Mouse (Mus musculus) lung, embryonic 14.5 days (tissue): Measurements from ENCODE around the gene Lrrc4b. TPM values are rescaled to one million over a fixed set of nuclear protein-coding genes. Genes with fewer than 3 reads are reported as not detected.

Experiments
- ATAC-seq: fragments of 200-750 bp; cut with Nextera tagmentation; 2 replicates; pipeline ENCODE4 v1.8.0; 2017; ENCODE audit warnings: mild to moderate bottlenecking, moderate TSS enrichment, moderate library complexity; ENCODE audit not compliant: insufficient read depth
- DNase-seq: peaks from one replicate; pipeline ENCODE4 v3.0.0-alpha.2; 2015
- H3K27ac ChIP-seq: fragments of 300-500 bp; sonication (generic); 2 replicates; pipeline ENCODE4 v1.5.1; 2014; ENCODE audit warnings: low read depth, mild to moderate bottlenecking, moderate library complexity
- H3K27me3 ChIP-seq: fragments of 300-500 bp; sonication (generic); 2 replicates; pipeline ENCODE4 v1.6.1; 2014; ENCODE audit warnings: low read length, control low read depth; ENCODE audit not compliant: insufficient read depth
- H3K36me3 ChIP-seq: fragments of 300-500 bp; sonication (generic); 2 replicates; pipeline ENCODE4 v1.6.1; 2014; ENCODE audit warnings: control low read depth; ENCODE audit not compliant: insufficient read depth
- H3K4me1 ChIP-seq: fragments of 300-500 bp; sonication (generic); 2 replicates; pipeline ENCODE4 v1.6.1; 2014; ENCODE audit warnings: antibody characterized with exemption, control low read depth; ENCODE audit not compliant: insufficient read depth
- H3K4me2 ChIP-seq: fragments of 300-500 bp; sonication (generic); 2 replicates; pipeline ENCODE4 v1.6.1; 2014; ENCODE audit warnings: mild to moderate bottlenecking
- H3K4me3 ChIP-seq: fragments of 300-500 bp; sonication (generic); 2 replicates; pipeline ENCODE4 v1.5.1; 2014; ENCODE audit warnings: low read depth, low read length
- H3K9ac ChIP-seq: fragments of 300-500 bp; sonication (generic); 2 replicates; pipeline ENCODE4 v1.6.1; 2014
- H3K9me3 ChIP-seq: fragments of 300-500 bp; sonication (generic); 2 replicates; pipeline ENCODE4 v1.6.1; 2016; ENCODE audit warnings: low read depth, low read length, control low read depth
- CTCF ChIP-seq: IDR thresholded peaks from 2 replicates; pipeline ENCODE4 v1.5.1; 2016; ENCODE audit warnings: antibody characterized with exemption, low read depth
- WGBS: fragments of 180-500 bp; shearing (Covaris S2); extraction: QIAGEN DNeasy Blood & Tissue Kit; methylation state at CpG from one replicate; pipeline ENCODE4 v1.1.7; 2014; 5-methylcytosine and 5-hydroxymethylcytosine counted together
- polyA plus RNA-seq: library from polyadenylated mRNA; unstranded; fragments of >200 nt; fragmentation: Nextera tagmentation; extraction: Ambion mirVana; gene quantifications from 2 replicates; pipeline ENCODE4 v1.2.1, GENCODE M21; 2014

The Lrrc4b gene
- polyA plus RNA-seq, 1 experiment from 2014 or later: 1.5 TPM

- no peak within 1 kb of the TSS for H3K9ac ChIP-seq
- DNase-seq (no peak), ATAC-seq (no peak)
- no peaks in the 10 kb centered on the region for H3K9me3 ChIP-seq
- H3K4me3 ChIP-seq: no peak within 1 kb of the TSS
- peaks cover 45% of the 10 kb centered on the region for H3K27me3 ChIP-seq
- H3K4me1 ChIP-seq: peaks cover 10% of the 10 kb centered on the region; the same call in 1 of the 2 replicates
- no peaks in the 10 kb centered on the region for H3K36me3 ChIP-seq
- WGBS: 79% methylated on average over 2 of the region's 2 CpGs
- TF ChIP-seq CTCF: no peak
- no peak within 1 kb of the TSS for H3K27ac ChIP-seq
- no peak within 1 kb of the TSS for H3K4me2 ChIP-seq
Observed at GRCm38 (mm10) chr7:44465111-44465510, 36.3 kb downstream of the Lrrc4b start, which contains the start of gene Aspdh. Gene Aspdh, plus strand, starts transcription at chr7:44465391.

- DNase-seq: no peak
- H3K36me3 ChIP-seq: no peaks in the 10 kb centered on the region
- H3K9ac ChIP-seq: no peak overlapping the region
- no peak overlapping the region for H3K4me3 ChIP-seq
- WGBS: 76% methylated on average over 10 of the region's 10 CpGs
- peaks cover 10% of the 10 kb centered on the region; the same call in 1 of the 2 replicates for H3K4me1 ChIP-seq
- no peak for ATAC-seq
- H3K27me3 ChIP-seq: peaks cover 34% of the 10 kb centered on the region
- H3K27ac ChIP-seq: no peak overlapping the region
- TF ChIP-seq CTCF: no peak
- no peak overlapping the region for H3K4me2 ChIP-seq
- no peaks in the 10 kb centered on the region for H3K9me3 ChIP-seq
Observed at GRCm38 (mm10) chr7:44466006-44466887, 37.4 kb downstream of the Lrrc4b start.

GRCm38 (mm10) chr7:44466888-44467311, 38.1 kb downstream of the Lrrc4b start:
- Histone ChIP-seq H3K9ac (no peak overlapping the region), H3K4me3 (no peak overlapping the region), H3K27ac (no peak overlapping the region), H3K4me2 (peak overlapping the region; percentile 44), H3K27me3 (peaks cover 27% of the 10 kb centered on the region), H3K4me1 (peaks cover 13% of the 10 kb centered on the region; the same call in 1 of the 2 replicates), H3K36me3 (no peaks in the 10 kb centered on the region), H3K9me3 (no peaks in the 10 kb centered on the region)
- no peak for TF ChIP-seq CTCF
- DNase-seq (no peak), ATAC-seq (no peak)
- 79% methylated on average over 16 of the region's 16 CpGs for WGBS

- no peak for TF ChIP-seq CTCF
- peak within 1 kb of the TSS; percentile 69 for H3K4me2 ChIP-seq
- peak; percentile 99 for DNase-seq
- H3K27me3 ChIP-seq: peaks cover 17% of the 10 kb centered on the region
- H3K9ac ChIP-seq: peak within 1 kb of the TSS; percentile 59
- H3K4me1 ChIP-seq: peaks cover 18% of the 10 kb centered on the region
- under 1% methylated on average over 42 of the region's 42 CpGs for WGBS
- H3K4me3 ChIP-seq: peak within 1 kb of the TSS; percentile 58
- H3K9me3 ChIP-seq: no peaks in the 10 kb centered on the region
- H3K27ac ChIP-seq: peak within 1 kb of the TSS; percentile 66
- no peaks in the 10 kb centered on the region for H3K36me3 ChIP-seq
- ATAC-seq: peak; percentile 94
Observed at GRCm38 (mm10) chr7:44467811-44468411, 39.1 kb downstream of the Lrrc4b start, which contains the start of gene Josd2. Gene Josd2, plus strand, starts transcription at chr7:44467980.

- Histone ChIP-seq H3K9ac (peak overlapping the region; percentile 59), H3K27me3 (peaks cover 9% of the 10 kb centered on the region; the same call in 1 of the 2 replicates), H3K4me2 (peak overlapping the region; percentile 69), H3K36me3 (no peaks in the 10 kb centered on the region), H3K4me3 (peak overlapping the region; percentile 58), H3K9me3 (no peaks in the 10 kb centered on the region), H3K4me1 (peaks cover 23% of the 10 kb centered on the region), H3K27ac (peak overlapping the region; percentile 66; the same call in 1 of the 2 replicates)
- ATAC-seq: no peak
- 48% methylated on average over 15 of the region's 15 CpGs for WGBS
- no peak for TF ChIP-seq CTCF
- DNase-seq: no peak
Observed at GRCm38 (mm10) chr7:44468644-44469285, 39.9 kb downstream of the Lrrc4b start.

GRCm38 (mm10) chr7:44469677-44470675, 41.2 kb downstream of the Lrrc4b start:
- Histone ChIP-seq H3K9ac (no peak overlapping the region), H3K27ac (no peak overlapping the region; the same call in 1 of the 2 replicates), H3K36me3 (no peaks in the 10 kb centered on the region), H3K9me3 (no peaks in the 10 kb centered on the region), H3K4me2 (peak overlapping the region; percentile 69; the same call in 1 of the 2 replicates), H3K27me3 (no peaks in the 10 kb centered on the region), H3K4me3 (no peak overlapping the region), H3K4me1 (peaks cover 23% of the 10 kb centered on the region)
- TF ChIP-seq CTCF: no peak
- DNase-seq (no peak), ATAC-seq (no peak)
- 79% methylated on average over 16 of the region's 16 CpGs for WGBS
